Mouse (Mus musculus) hindbrain, embryonic 11.5 days (tissue): Measurements from ENCODE around the gene Jade3. TPM values are rescaled to one million over a fixed set of nuclear protein-coding genes. Genes with fewer than 3 reads are reported as not detected.
A peak's percentile ranks its signal among the peaks of the same experiment; 100 is the strongest.
"Not testable (repeated sequence)": the region's sequence is repeated elsewhere in the genome, so short reads cannot be mapped to it uniquely, and the experiment has no call there.

Source experiments
- ATAC-seq: fragments of 200-750 bp; cut with Nextera tagmentation; 2 replicates; pipeline ENCODE4 v1.8.0; 2017; ENCODE audit warnings: mild to moderate bottlenecking, moderate TSS enrichment, moderate library complexity; ENCODE audit not compliant: low FRiP score
- DNase-seq: peaks from one replicate; pipeline ENCODE4 v3.0.0-alpha.2; 2015; ENCODE audit warnings: low spot score
- H3K27ac ChIP-seq: fragments of 300-500 bp; sonication (generic); 2 replicates; pipeline ENCODE4 v1.5.1; 2014; ENCODE audit warnings: mild to moderate bottlenecking, low read depth, low read length
- H3K27me3 ChIP-seq: fragments of 300-500 bp; sonication (generic); 2 replicates; pipeline ENCODE4 v1.6.1; 2014; ENCODE audit warnings: mild to moderate bottlenecking, low read length, moderate library complexity, mixed read lengths; ENCODE audit not compliant: control insufficient read depth, insufficient read depth
- H3K36me3 ChIP-seq: fragments of 300-500 bp; sonication (generic); 2 replicates; pipeline ENCODE4 v1.6.1; 2014; ENCODE audit warnings: mild to moderate bottlenecking, low read length, moderate library complexity, mixed read lengths; ENCODE audit not compliant: control insufficient read depth, insufficient read depth
- H3K4me1 ChIP-seq: fragments of 300-500 bp; sonication (generic); replicated peaks from 2 replicates; pipeline ENCODE4 v1.6.1; 2014; ENCODE audit warnings: low read length, mixed read lengths; ENCODE audit not compliant: control insufficient read depth, insufficient read depth
- H3K4me2 ChIP-seq: fragments of 300-500 bp; sonication (generic); replicated peaks from 2 replicates; pipeline ENCODE4 v1.6.1; 2014; ENCODE audit warnings: mild to moderate bottlenecking, low read depth, low read length
- H3K4me3 ChIP-seq: fragments of 300-500 bp; sonication (generic); 2 replicates; pipeline ENCODE4 v1.5.1; 2014; ENCODE audit warnings: low read depth, low read length
- H3K9ac ChIP-seq: fragments of 300-500 bp; sonication (generic); 2 replicates; pipeline ENCODE4 v1.6.1; 2014; ENCODE audit warnings: low read depth, low read length
- H3K9me3 ChIP-seq: fragments of 300-500 bp; sonication (generic); 2 replicates; pipeline ENCODE4 v1.6.1; 2016; ENCODE audit warnings: low read length; ENCODE audit not compliant: control insufficient read depth
- WGBS: fragments of 180-500 bp; shearing (Covaris S2); extraction: QIAGEN DNeasy Blood & Tissue Kit; methylation state at CpG from one replicate; pipeline ENCODE4 v1.1.7; 2014; 5-methylcytosine and 5-hydroxymethylcytosine counted together
- polyA plus RNA-seq: library from polyadenylated mRNA; unstranded; fragments of >200 nt; fragmentation: Nextera tagmentation; extraction: Ambion mirVana; gene quantifications from 2 replicates; pipeline ENCODE4 v1.2.1, GENCODE M21; 2014

Jade3 gene
- 7.2 and 9.1 TPM in 2 replicates for polyA plus RNA-seq

DNA sequence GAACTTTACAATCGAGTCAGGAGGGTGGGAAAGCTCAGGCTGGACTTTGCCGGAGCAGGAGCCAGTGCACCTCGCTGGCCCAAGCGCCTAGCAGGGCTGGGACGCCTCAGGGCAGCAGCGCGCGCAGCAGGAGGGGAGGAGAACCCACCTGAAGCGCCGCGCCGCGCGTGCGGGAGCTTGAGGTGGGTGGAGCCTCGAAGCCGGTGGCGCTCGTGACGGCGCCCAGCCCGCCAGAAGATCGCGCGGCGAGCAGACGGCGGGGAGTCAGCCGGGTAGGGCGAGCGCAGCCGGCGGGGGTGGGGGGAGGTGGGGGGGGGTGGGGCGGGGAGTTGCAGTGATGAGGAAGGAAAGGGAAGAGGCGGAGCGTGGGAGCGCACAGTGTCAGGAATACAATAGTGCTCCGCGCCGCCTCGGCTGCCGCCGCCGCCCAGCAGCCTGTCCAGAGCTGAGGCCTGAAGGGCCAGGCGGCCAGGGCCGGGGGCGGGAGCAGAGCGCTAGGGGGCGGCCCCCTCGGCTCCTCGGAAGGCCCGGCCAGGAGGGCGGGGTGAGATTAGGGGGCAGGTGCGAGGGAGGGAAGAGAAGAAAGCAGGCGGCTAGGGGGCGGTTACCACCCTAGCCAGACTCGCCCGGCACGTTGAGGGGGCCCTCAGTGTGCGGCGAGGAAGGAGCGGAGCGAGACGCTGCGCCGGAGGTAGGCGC, at the start of gene Jade3:
Gene Jade3, plus strand, starts transcription at position 549 of the 699 bp plus-strand sequence.
- Histone ChIP-seq H3K27ac (peak within 1 kb of the TSS; percentile 78), H3K36me3 (no peaks in the 10 kb centered on the region), H3K4me2 (peak within 1 kb of the TSS; percentile 51), H3K9me3 (no peaks in the 10 kb centered on the region), H3K4me3 (peak within 1 kb of the TSS; percentile 58), H3K4me1 (no peaks in the 10 kb centered on the region), H3K9ac (peak within 1 kb of the TSS; percentile 68), H3K27me3 (no peaks in the 10 kb centered on the region)
- DNase-seq (peak; percentile 78), ATAC-seq (peak; percentile 98)
- WGBS: 19% methylated on average over 28 of the region's 67 CpGs

- Histone ChIP-seq H3K9ac (no peak overlapping the region), H3K4me1 (no peaks in the 10 kb centered on the region), H3K27me3 (no peaks in the 10 kb centered on the region), H3K36me3 (no peaks in the 10 kb centered on the region), H3K9me3 (no peaks in the 10 kb centered on the region), H3K27ac (no peak overlapping the region), H3K4me3 (no peak overlapping the region), H3K4me2 (no peak overlapping the region)
- WGBS: 75% methylated on average over 7 of the region's 7 CpGs
- ATAC-seq (no peak), DNase-seq (no peak)
These were observed 46.0 kb upstream of the Jade3 start for GRCm38 (mm10) chrX:20379347-20380014.

DNA sequence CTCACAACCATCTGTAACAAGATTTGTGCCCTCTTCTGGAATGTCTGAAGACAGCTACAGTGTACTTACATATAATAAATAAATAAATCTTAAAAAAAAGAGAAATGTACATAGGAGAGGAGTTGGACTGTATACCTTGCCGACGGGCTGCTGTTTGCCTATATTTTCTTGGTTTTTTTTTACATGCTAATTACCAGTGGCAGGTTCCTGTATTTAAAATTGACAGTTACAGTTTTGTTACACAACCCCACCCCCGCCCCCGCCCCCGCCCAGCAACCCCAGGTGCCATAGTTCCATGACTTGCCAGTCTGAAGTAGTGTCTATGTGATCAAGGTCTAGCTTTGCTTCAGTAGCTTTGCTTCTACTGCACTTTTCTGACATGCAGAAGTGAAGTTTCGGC, 43.2 kb upstream of the Jade3 start:
- Histone ChIP-seq H3K4me2 (no peak overlapping the region), H3K27me3 (no peaks in the 10 kb centered on the region), H3K4me3 (no peak overlapping the region), H3K9me3 (no peaks in the 10 kb centered on the region), H3K36me3 (no peaks in the 10 kb centered on the region), H3K9ac (no peak overlapping the region), H3K27ac (no peak overlapping the region), H3K4me1 (no peaks in the 10 kb centered on the region)
- DNase-seq (no peak), ATAC-seq (no peak)
- 94% methylated on average over 6 of the region's 6 CpGs for WGBS

- H3K27ac ChIP-seq: no peak overlapping the region
- ATAC-seq: no peak
- H3K4me1 ChIP-seq: no peaks in the 10 kb centered on the region
- no peak overlapping the region for H3K4me2 ChIP-seq
- no peaks in the 10 kb centered on the region for H3K36me3 ChIP-seq
- 82% methylated on average over 3 of the region's 3 CpGs for WGBS
- no peak for DNase-seq
- no peak overlapping the region for H3K9ac ChIP-seq
- no peaks in the 10 kb centered on the region for H3K9me3 ChIP-seq
- H3K27me3 ChIP-seq: no peaks in the 10 kb centered on the region
- no peak overlapping the region for H3K4me3 ChIP-seq
These were observed 38.5 kb upstream of the Jade3 start for GRCm38 (mm10) chrX:20387006-20387405.

- H3K9me3 ChIP-seq, H3K36me3 ChIP-seq, H3K4me1 ChIP-seq, DNase-seq, H3K27ac ChIP-seq, H3K4me3 ChIP-seq, H3K4me2 ChIP-seq, H3K27me3 ChIP-seq, H3K9ac ChIP-seq, ATAC-seq: not testable (repeated sequence)
- WGBS: 93% methylated on average over 8 of the region's 9 CpGs
These were observed 33.5 kb upstream of the Jade3 start for GRCm38 (mm10) chrX:20391964-20392363.

DNA sequence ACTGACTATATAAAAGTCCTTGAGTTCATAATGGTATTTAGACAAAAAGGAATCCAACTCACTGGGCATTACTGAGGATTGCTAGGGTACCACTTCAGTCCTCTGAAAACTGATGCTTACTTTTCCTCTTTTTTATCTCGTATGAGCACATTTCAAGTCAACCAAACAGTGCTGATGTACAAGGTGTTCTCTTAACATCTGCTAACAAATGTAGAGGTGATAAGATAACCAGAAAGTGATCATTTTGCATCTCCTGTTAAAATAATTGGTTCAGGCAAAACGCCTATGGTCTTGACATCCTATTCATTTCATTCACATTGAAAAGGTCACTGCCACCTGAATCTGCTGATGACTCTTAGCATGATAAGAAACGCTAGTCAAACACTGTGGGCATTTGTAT, 32.5 kb upstream of the Jade3 start:
- WGBS: 80% methylated on average over 3 of the region's 3 CpGs
- no peaks in the 10 kb centered on the region for H3K27me3 ChIP-seq
- H3K4me3 ChIP-seq: no peak overlapping the region
- H3K9ac ChIP-seq: no peak overlapping the region
- DNase-seq (no peak), ATAC-seq (no peak)
- H3K4me1 ChIP-seq: no peaks in the 10 kb centered on the region
- H3K36me3 ChIP-seq: no peaks in the 10 kb centered on the region
- no peak overlapping the region for H3K4me2 ChIP-seq
- no peak overlapping the region for H3K27ac ChIP-seq
- H3K9me3 ChIP-seq: no peaks in the 10 kb centered on the region

- no peaks in the 10 kb centered on the region for H3K9me3 ChIP-seq
- no peak overlapping the region for H3K27ac ChIP-seq
- ATAC-seq: no peak
- no peak overlapping the region for H3K4me2 ChIP-seq
- no peaks in the 10 kb centered on the region for H3K4me1 ChIP-seq
- WGBS: 87% methylated on average over 4 of the region's 4 CpGs
- H3K4me3 ChIP-seq: no peak overlapping the region
- peak; percentile 1 for DNase-seq
- H3K27me3 ChIP-seq: no peaks in the 10 kb centered on the region
- no peaks in the 10 kb centered on the region for H3K36me3 ChIP-seq
- H3K9ac ChIP-seq: no peak overlapping the region
These were observed 21.4 kb upstream of the Jade3 start for GRCm38 (mm10) chrX:20404068-20404467.

GRCm38 (mm10) chrX:20406909-20407308, 18.6 kb upstream of the Jade3 start:
- WGBS: 91% methylated on average over 2 of the region's 2 CpGs
- Histone ChIP-seq H3K36me3 (no peaks in the 10 kb centered on the region), H3K4me3 (no peak overlapping the region), H3K4me2 (no peak overlapping the region), H3K9me3 (no peaks in the 10 kb centered on the region), H3K27ac (no peak overlapping the region), H3K27me3 (no peaks in the 10 kb centered on the region), H3K4me1 (no peaks in the 10 kb centered on the region), H3K9ac (no peak overlapping the region)
- no peak for ATAC-seq
- no peak for DNase-seq

GRCm38 (mm10) chrX:20407676-20408075, 17.8 kb upstream of the Jade3 start:
- Histone ChIP-seq H3K4me2 (no peak overlapping the region), H3K4me1 (no peaks in the 10 kb centered on the region), H3K27ac (no peak overlapping the region), H3K9ac (no peak overlapping the region), H3K4me3 (no peak overlapping the region), H3K27me3 (no peaks in the 10 kb centered on the region), H3K9me3 (no peaks in the 10 kb centered on the region), H3K36me3 (no peaks in the 10 kb centered on the region)
- DNase-seq: no peak
- WGBS: 76% methylated on average over 2 of the region's 2 CpGs
- no peak for ATAC-seq
